Comparison of ENCODE assay signal across 12 mouse cellular contexts in the genomic region with DNA sequence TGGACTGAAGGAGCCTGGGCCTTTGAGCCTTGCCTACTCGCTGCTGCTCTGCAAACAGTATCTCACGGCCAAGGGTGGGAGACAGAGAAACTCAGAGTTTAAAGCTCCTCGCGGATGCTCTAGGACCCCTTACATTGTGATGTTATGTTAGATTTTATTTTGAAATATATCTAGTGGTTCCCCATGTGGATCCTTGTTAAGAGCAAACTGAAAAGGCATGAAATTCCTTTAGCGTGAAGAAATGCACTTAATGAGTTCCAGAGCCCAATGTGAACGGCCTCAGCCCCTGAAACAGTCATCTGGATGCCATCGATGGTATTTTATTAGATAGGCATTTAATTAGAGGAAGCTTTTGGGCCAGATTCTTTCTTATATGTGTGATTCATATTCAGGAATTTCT.
DNase-seq lines count a peak whose midpoint lies in the region; ATAC-seq lines count a peak whose summit lies in the region.
"Had no signal": no experiment of that assay in that cellular context is flagged by ENCODE, and none has a peak within 500 bp of the region (broad histone marks: within the 10 kb centered on the region; RNA-seq: fewer than 3 reads in every experiment).

No protein-coding gene starts in this region.

- ATAC-seq in heart, embryonic 13.5 days (ENCODE audit: extremely low read depth, insufficient number of reproducible peaks, low FRiP score, low TSS enrichment): no peak
- ATAC-seq in midbrain, embryonic 12.5 days (ENCODE audit: low FRiP score, low read depth): no peak
- ATAC-seq in midbrain, embryonic 13.5 days: no peak
- ATAC-seq in embryonic facial prominence, embryonic 14.5 days (ENCODE audit: low read depth): peak; percentile 76

- peaks cover 38% of the 10 kb centered on the region for H3K4me1 ChIP-seq in heart, embryonic 13.5 days
- H3K4me1 ChIP-seq in midbrain, embryonic 12.5 days: peaks cover 12% of the 10 kb centered on the region
- H3K4me1 ChIP-seq in midbrain, embryonic 13.5 days (replicated peaks): 0 out of 2 replicates have a peak, but pooled peaks cover 10% of the 10 kb centered on the region
- H3K4me1 ChIP-seq in embryonic facial prominence, embryonic 14.5 days (ENCODE audit: control insufficient read depth, insufficient read depth, low read length): peaks cover 29% of the 10 kb centered on the region
- H3K4me1 ChIP-seq: hindbrain, embryonic 15.5 days had no signal

- 58% methylated on average over 7 of the region's 7 CpGs for WGBS in heart, embryonic 13.5 days
- 66% methylated on average over 7 of the region's 7 CpGs for WGBS in midbrain, embryonic 12.5 days
- WGBS in midbrain, embryonic 13.5 days: 64% methylated on average over 7 of the region's 7 CpGs
- 16% methylated on average over 7 of the region's 7 CpGs for WGBS in embryonic facial prominence, embryonic 14.5 days

- no peaks in the 10 kb centered on the region for H3K9me3 ChIP-seq in heart, embryonic 13.5 days
- H3K9me3 ChIP-seq in midbrain, embryonic 12.5 days: no peaks in the 10 kb centered on the region
- H3K9me3 ChIP-seq in midbrain, embryonic 13.5 days: no peaks in the 10 kb centered on the region
- no peaks in the 10 kb centered on the region for H3K9me3 ChIP-seq in embryonic facial prominence, embryonic 14.5 days (ENCODE audit: control insufficient read depth, low read length)
- H3K9me3 ChIP-seq: hindbrain, embryonic 15.5 days had no signal

- H3K36me3 ChIP-seq in heart, embryonic 13.5 days: peaks cover 53% of the 10 kb centered on the region
- H3K36me3 ChIP-seq in midbrain, embryonic 12.5 days: peaks cover 14% of the 10 kb centered on the region
- H3K36me3 ChIP-seq in midbrain, embryonic 13.5 days: peaks cover 38% of the 10 kb centered on the region
- peaks cover 46% of the 10 kb centered on the region for H3K36me3 ChIP-seq in embryonic facial prominence, embryonic 14.5 days (ENCODE audit: control insufficient read depth, insufficient read depth, low read length)

- peak overlapping the region; percentile 74 for H3K27ac ChIP-seq in heart, embryonic 13.5 days (replicated peaks)
- H3K27ac ChIP-seq in midbrain, embryonic 12.5 days (replicated peaks): no peak overlapping the region
- H3K27ac ChIP-seq in midbrain, embryonic 13.5 days: no peak overlapping the region
- peak overlapping the region; percentile 70 for H3K27ac ChIP-seq in embryonic facial prominence, embryonic 14.5 days (replicated peaks; ENCODE audit: low read depth, low read length)
- H3K27ac ChIP-seq: hindbrain, embryonic 15.5 days had no signal

- H3K27me3 ChIP-seq in heart, embryonic 13.5 days (replicated peaks): no peaks in the 10 kb centered on the region
- no peaks in the 10 kb centered on the region for H3K27me3 ChIP-seq in midbrain, embryonic 12.5 days
- no peaks in the 10 kb centered on the region for H3K27me3 ChIP-seq in midbrain, embryonic 13.5 days
- no peaks in the 10 kb centered on the region for H3K27me3 ChIP-seq in embryonic facial prominence, embryonic 14.5 days (replicated peaks; ENCODE audit: control insufficient read depth, insufficient read depth, low read length)
- H3K27me3 ChIP-seq: CH12.LX; hindbrain, embryonic 15.5 days had no signal

- no peak overlapping the region for H3K4me2 ChIP-seq in heart, embryonic 13.5 days
- H3K4me2 ChIP-seq in midbrain, embryonic 12.5 days (replicated peaks): no peak overlapping the region
- H3K4me2 ChIP-seq in midbrain, embryonic 13.5 days (replicated peaks): no peak overlapping the region
- H3K4me2 ChIP-seq in embryonic facial prominence, embryonic 14.5 days (ENCODE audit: low read depth, low read length): no peak overlapping the region
- H3K4me2 ChIP-seq: hindbrain, embryonic 15.5 days had no signal

- DNase-seq in heart, adult 11 months: no peak
- DNase-seq in embryonic facial prominence, embryonic 14.5 days (ENCODE audit: low spot score): peak; percentile 94
- DNase-seq in mesoderm, embryonic 11.5 days (ENCODE audit: low read depth, low spot score): peak; percentile 69
- DNase-seq in adrenal gland, postnatal 36 days: no peak
- DNase-seq in c-Kit-positive CD71-positive TER-119-positive erythroid progenitor cells, embryonic 14.5 days (ENCODE audit: low spot score): no peak
- DNase-seq: layer of hippocampus, adult 9-11 months; thymus, adult 18-20 months had no signal

- H3K4me3 ChIP-seq in heart, embryonic 13.5 days: no peak overlapping the region
- H3K4me3 ChIP-seq in midbrain, embryonic 12.5 days: no peak overlapping the region
- H3K4me3 ChIP-seq in midbrain, embryonic 13.5 days (replicated peaks): no peak overlapping the region
- no peak overlapping the region for H3K4me3 ChIP-seq in embryonic facial prominence, embryonic 14.5 days (ENCODE audit: low read depth, low read length)
- H3K4me3 ChIP-seq: hindbrain, embryonic 15.5 days had no signal

- peak overlapping the region; percentile 30; the same call in 1 of the 2 replicates for H3K9ac ChIP-seq in heart, embryonic 13.5 days
- H3K9ac ChIP-seq in midbrain, embryonic 12.5 days (replicated peaks): peak overlapping the region; percentile 1; the same call in 1 of the 2 replicates
- no peak overlapping the region for H3K9ac ChIP-seq in midbrain, embryonic 13.5 days (replicated peaks)
- no peak overlapping the region for H3K9ac ChIP-seq in embryonic facial prominence, embryonic 14.5 days (ENCODE audit: low read depth, low read length)
- H3K9ac ChIP-seq: hindbrain, embryonic 15.5 days had no signal

Comparison
In these comparisons a context has a peak if more than half of its experiments do, and no peak if none do; other contexts are left out.
1. H3K9ac ChIP-seq: peak in heart, embryonic 13.5 days (single experiment) and midbrain, embryonic 12.5 days (single experiment); none in midbrain, embryonic 13.5 days (single experiment) and embryonic facial prominence, embryonic 14.5 days (single experiment).
2. H3K27ac ChIP-seq: peak in heart, embryonic 13.5 days (single experiment) and embryonic facial prominence, embryonic 14.5 days (single experiment); none in midbrain, embryonic 12.5 days (single experiment) and midbrain, embryonic 13.5 days (single experiment).
3. DNase-seq: peak in embryonic facial prominence, embryonic 14.5 days (single experiment) and mesoderm, embryonic 11.5 days (single experiment); none in heart, adult 11 months (single experiment), adrenal gland, postnatal 36 days (0 of 2) and c-Kit-positive CD71-positive TER-119-positive erythroid progenitor cells, embryonic 14.5 days (single experiment).